Mouse (Mus musculus): ENCODE data around the gene H2-T3. TPM values are rescaled to one million over a fixed set of nuclear protein-coding genes. Genes with fewer than 3 reads are reported as not detected.
"Not testable (repeated sequence)": the region's sequence is repeated elsewhere in the genome, so short reads cannot be mapped to it uniquely, and the experiment has no call there.

The H2-T3 gene
- polyA plus RNA-seq, 2 experiments: not detected

GRCm38 (mm10) chr17:36145861-36146156, 44.3 kb downstream of the H2-T3 start:
- not testable (repeated sequence) for H3K4me3 ChIP-seq (ENCODE audit: insufficient read depth in 1 of 2, low read depth in 2 of 2, low read length in 2 of 2); H3K36me3 ChIP-seq (replicated peaks; ENCODE audit: control insufficient read depth, insufficient read depth, low read depth); DNase-seq (ENCODE audit: low read depth in 3 of 3, low spot score in 3 of 3); H3K9ac ChIP-seq (replicated peaks); ATAC-seq (ENCODE audit: insufficient read depth); H3K27ac ChIP-seq; H3K9me3 ChIP-seq (ENCODE audit: control insufficient read depth, low read length); H3K4me1 ChIP-seq (replicated peaks; ENCODE audit: control insufficient read depth in 2 of 2, insufficient read depth in 2 of 2, low read length in 1 of 2)
- peak overlapping the region; percentile 42; the same call in 1 of the 2 replicates for H3K4me2 ChIP-seq (ENCODE audit: low read depth)
- H3K27me3 ChIP-seq (ENCODE audit: control insufficient read depth, insufficient read depth, low read length): peaks cover 27% of the 10 kb centered on the region
- whole genome bisulfite sequencing (ENCODE audit: insufficient replicate concordance): 3% methylated on average over 13 of the region's 13 CpGs

GRCm38 (mm10) chr17:36145111-36145860, 44.8 kb downstream of the H2-T3 start:
- H3K9me3 ChIP-seq (ENCODE audit: control insufficient read depth, low read length): no peaks in the 10 kb centered on the region
- H3K27me3 ChIP-seq (ENCODE audit: control insufficient read depth, insufficient read depth, low read length): peaks cover 27% of the 10 kb centered on the region
- DNase-seq (ENCODE audit: low read depth in 3 of 3, low spot score in 3 of 3) (no peak), ATAC-seq (ENCODE audit: insufficient read depth) (no peak)
- H3K4me2 ChIP-seq (ENCODE audit: low read depth): peak overlapping the region; percentile 42
- no peak overlapping the region for H3K9ac ChIP-seq (replicated peaks)
- 3% methylated on average over 77 of the region's 78 CpGs for WGBS (ENCODE audit: insufficient replicate concordance)
- peak overlapping the region; percentile 10 to 39; a peak in 3 of 4 replicates for H3K4me3 ChIP-seq (ENCODE audit: insufficient read depth in 1 of 2, low read depth in 2 of 2, low read length in 2 of 2)
- no peak overlapping the region for H3K27ac ChIP-seq
- TF ChIP-seq EP300 (IDR thresholded peaks at IDR 0.05; ENCODE audit: low read depth) (no peak), CTCF (IDR thresholded peaks at IDR 0.05; ENCODE audit: low read depth) (no peak)
- H3K36me3 ChIP-seq (replicated peaks; ENCODE audit: control insufficient read depth, insufficient read depth, low read depth): no peaks in the 10 kb centered on the region
- no peaks in the 10 kb centered on the region for H3K4me1 ChIP-seq (replicated peaks; ENCODE audit: control insufficient read depth in 2 of 2, insufficient read depth in 2 of 2, low read length in 1 of 2)

GRCm38 (mm10) chr17:36136299-36136848, 53.7 kb downstream of the H2-T3 start:
- H3K9me3 ChIP-seq (ENCODE audit: control insufficient read depth, low read length); H3K9ac ChIP-seq (replicated peaks); H3K27me3 ChIP-seq (ENCODE audit: control insufficient read depth, insufficient read depth, low read length); DNase-seq (ENCODE audit: low read depth in 3 of 3, low spot score in 3 of 3); H3K4me1 ChIP-seq (replicated peaks; ENCODE audit: control insufficient read depth in 2 of 2, insufficient read depth in 2 of 2, low read length in 1 of 2); H3K4me2 ChIP-seq (ENCODE audit: low read depth); H3K27ac ChIP-seq; ATAC-seq (ENCODE audit: insufficient read depth); H3K4me3 ChIP-seq (ENCODE audit: insufficient read depth in 1 of 2, low read depth in 2 of 2, low read length in 2 of 2); H3K36me3 ChIP-seq (replicated peaks; ENCODE audit: control insufficient read depth, insufficient read depth, low read depth): not testable (repeated sequence)
- 36% methylated on average over 1 of the region's 1 CpGs for WGBS (ENCODE audit: insufficient replicate concordance)

Other genes starting within 250 kb of the H2-T3 start
- 35.7 and 49.0 TPM in 2 replicates for gene Abcf1, start 220.5 kb downstream of the H2-T3 start, polyA plus RNA-seq (2012; rRNA removed)
- gene Abcf1, start 220.5 kb downstream of the H2-T3 start, polyA plus RNA-seq (2014; fragmentation: Nextera tagmentation; extraction: Ambion mirVana): 39.0 and 49.1 TPM in 2 replicates
- 3.9 and 5.2 TPM in 2 replicates for gene Gnl1, start 210.4 kb downstream of the H2-T3 start, polyA plus RNA-seq (2012; rRNA removed)
- 4.4 and 5.6 TPM in 2 replicates for gene Gnl1, start 210.4 kb downstream of the H2-T3 start, polyA plus RNA-seq (2014; fragmentation: Nextera tagmentation; extraction: Ambion mirVana)
- gene Prr3, start 210.1 kb downstream of the H2-T3 start, polyA plus RNA-seq (2012; rRNA removed): 5.5 and 6.3 TPM in 2 replicates
- gene Prr3, start 210.1 kb downstream of the H2-T3 start, polyA plus RNA-seq (2014; fragmentation: Nextera tagmentation; extraction: Ambion mirVana): 3.5 and 4.5 TPM in 2 replicates
- 3.2 and 4.3 TPM in 2 replicates for gene H2-T24, start 169.7 kb downstream of the H2-T3 start, polyA plus RNA-seq (2012; rRNA removed)
- 3.7 and 4.0 TPM in 2 replicates for gene H2-T24, start 169.7 kb downstream of the H2-T3 start, polyA plus RNA-seq (2014; fragmentation: Nextera tagmentation; extraction: Ambion mirVana)
- 24.3 and 29.1 TPM in 2 replicates for gene H2-T23, start 157.4 kb downstream of the H2-T3 start, polyA plus RNA-seq (2012; rRNA removed)
- 25.5 and 28.8 TPM in 2 replicates for gene H2-T23, start 157.4 kb downstream of the H2-T3 start, polyA plus RNA-seq (2014; fragmentation: Nextera tagmentation; extraction: Ambion mirVana)
- gene H2-T22, start 147.5 kb downstream of the H2-T3 start, polyA plus RNA-seq (2012; rRNA removed): 6.8 and 7.9 TPM in 2 replicates
- gene H2-T22, start 147.5 kb downstream of the H2-T3 start, polyA plus RNA-seq (2014; fragmentation: Nextera tagmentation; extraction: Ambion mirVana): 9.8 and 10.6 TPM in 2 replicates
- gene Gm6034, start 147.3 kb downstream of the H2-T3 start, polyA plus RNA-seq (2012; rRNA removed): not detected in 2 replicates
- gene Gm6034, start 147.3 kb downstream of the H2-T3 start, polyA plus RNA-seq (2014; fragmentation: Nextera tagmentation; extraction: Ambion mirVana): not detected in 2 replicates
- 0.03 TPM in 1 of 2 replicates, not detected in the other for gene Gm11127, start 131.9 kb downstream of the H2-T3 start, polyA plus RNA-seq (2012; rRNA removed)
- gene Gm11127, start 131.9 kb downstream of the H2-T3 start, polyA plus RNA-seq (2014; fragmentation: Nextera tagmentation; extraction: Ambion mirVana): not detected in 2 replicates
- gene Gm19684, start 68.6 kb downstream of the H2-T3 start, polyA plus RNA-seq (2012; rRNA removed): not detected in 2 replicates
- gene Gm19684, start 68.6 kb downstream of the H2-T3 start, polyA plus RNA-seq (2014; fragmentation: Nextera tagmentation; extraction: Ambion mirVana): not detected in 2 replicates
- gene Gm7030, start 60.9 kb downstream of the H2-T3 start, polyA plus RNA-seq (2012; rRNA removed): not detected in 2 replicates
- gene Gm7030, start 60.9 kb downstream of the H2-T3 start, polyA plus RNA-seq (2014; fragmentation: Nextera tagmentation; extraction: Ambion mirVana): not detected in 2 replicates
- not detected in 2 replicates for gene Gm8909, start 21.8 kb downstream of the H2-T3 start, polyA plus RNA-seq (2012; rRNA removed)
- gene Gm8909, start 21.8 kb downstream of the H2-T3 start, polyA plus RNA-seq (2014; fragmentation: Nextera tagmentation; extraction: Ambion mirVana): not detected in 2 replicates
- 40.1 and 51.8 TPM in 2 replicates for gene Rpp21, start 67.8 kb upstream of the H2-T3 start, polyA plus RNA-seq (2012; rRNA removed)
- gene Rpp21, start 67.8 kb upstream of the H2-T3 start, polyA plus RNA-seq (2014; fragmentation: Nextera tagmentation; extraction: Ambion mirVana): 77.9 and 84.2 TPM in 2 replicates
- gene Trim39, start 82.0 kb upstream of the H2-T3 start, polyA plus RNA-seq (2012; rRNA removed): 8.0 and 11.0 TPM in 2 replicates
- 3.2 and 3.4 TPM in 2 replicates for gene Trim39, start 82.0 kb upstream of the H2-T3 start, polyA plus RNA-seq (2014; fragmentation: Nextera tagmentation; extraction: Ambion mirVana)
- gene H2-M10.2, start 96.2 kb upstream of the H2-T3 start, polyA plus RNA-seq (2012; rRNA removed): not detected in 2 replicates
- not detected in 2 replicates for gene H2-M10.2, start 96.2 kb upstream of the H2-T3 start, polyA plus RNA-seq (2014; fragmentation: Nextera tagmentation; extraction: Ambion mirVana)
- gene H2-M10.1, start 135.9 kb upstream of the H2-T3 start, polyA plus RNA-seq (2012; rRNA removed): not detected in 2 replicates
- not detected in 2 replicates for gene H2-M10.1, start 135.9 kb upstream of the H2-T3 start, polyA plus RNA-seq (2014; fragmentation: Nextera tagmentation; extraction: Ambion mirVana)
- not detected in 2 replicates for gene H2-M10.3, start 178.1 kb upstream of the H2-T3 start, polyA plus RNA-seq (2012; rRNA removed)
- not detected in 2 replicates for gene H2-M10.3, start 178.1 kb upstream of the H2-T3 start, polyA plus RNA-seq (2014; fragmentation: Nextera tagmentation; extraction: Ambion mirVana)